Mouse (Mus musculus): ENCODE results near the gene Cacna2d4. TPM values are rescaled to one million over a fixed set of nuclear protein-coding genes. Genes with fewer than 3 reads are reported as not detected.
A peak's percentile ranks its signal among the peaks of the same experiment; 100 is the strongest.

Gene Cacna2d4
- polyA plus RNA-seq, 1 experiment from 2014 or later: 0.45 TPM

- WGBS: 1% methylated on average over 30 of the region's 31 CpGs
- Histone ChIP-seq H3K9me3 (no peaks in the 10 kb centered on the region), H3K27me3 (0 out of 2 replicates have a peak, but pooled peaks cover 6% of the 10 kb centered on the region), H3K27ac (replicated peaks) (peak within 1 kb of the TSS; percentile 76), H3K4me3 (peak within 1 kb of the TSS; percentile 63), H3K4me1 (replicated peaks) (peaks cover 58% of the 10 kb centered on the region), H3K36me3 (no peaks in the 10 kb centered on the region), H3K9ac (peak within 1 kb of the TSS; percentile 66), H3K4me2 (peak within 1 kb of the TSS; percentile 81)
- peak; percentile 53 for ATAC-seq (ENCODE audit: low FRiP score, low read depth)
Measured at GRCm38 (mm10) chr6:119330506-119330905, 94.2 kb downstream of the Cacna2d4 start, which contains the start of gene Lrtm2. TSS of gene Lrtm2 (minus strand) at chr6:119330766.

DNA sequence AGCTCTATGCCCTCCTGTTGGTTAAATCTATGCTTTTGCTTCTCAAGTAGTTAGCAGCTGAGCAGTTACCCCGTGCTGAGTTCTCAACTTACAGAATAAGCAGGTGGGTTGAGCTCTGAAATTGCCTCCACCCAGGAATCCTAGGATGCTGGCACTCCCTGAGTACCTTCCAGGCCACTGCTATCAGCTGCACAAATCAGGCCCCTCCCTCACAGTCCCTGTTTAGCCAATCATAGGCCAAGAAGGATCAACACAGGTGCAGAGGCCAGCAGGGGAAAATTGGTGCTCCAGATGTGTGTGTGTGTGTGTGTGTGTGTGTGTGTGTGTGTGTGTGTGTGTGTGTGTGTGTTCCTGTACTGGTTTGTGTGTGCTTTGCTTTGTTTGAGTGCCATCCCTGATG, 95.8 kb downstream of the Cacna2d4 start:
- ATAC-seq (ENCODE audit: low FRiP score, low read depth): no peak
- Histone ChIP-seq H3K4me2 (no peak overlapping the region), H3K27ac (replicated peaks) (no peak overlapping the region), H3K36me3 (no peaks in the 10 kb centered on the region), H3K9ac (no peak overlapping the region), H3K9me3 (no peaks in the 10 kb centered on the region), H3K4me3 (no peak overlapping the region), H3K27me3 (0 out of 2 replicates have a peak, but pooled peaks cover 6% of the 10 kb centered on the region), H3K4me1 (replicated peaks) (peaks cover 46% of the 10 kb centered on the region)
- WGBS: 10% methylated on average over 1 of the region's 1 CpGs

- H3K9me3 ChIP-seq: no peaks in the 10 kb centered on the region
- WGBS: 15% methylated on average over 3 of the region's 3 CpGs
- no peak overlapping the region for H3K4me3 ChIP-seq
- H3K27ac ChIP-seq (replicated peaks): no peak overlapping the region
- no peak overlapping the region for H3K9ac ChIP-seq
- no peak overlapping the region for H3K4me2 ChIP-seq
- peaks cover 35% of the 10 kb centered on the region for H3K4me1 ChIP-seq (replicated peaks)
- H3K36me3 ChIP-seq: no peaks in the 10 kb centered on the region
- no peak for ATAC-seq (ENCODE audit: low FRiP score, low read depth)
- 0 out of 2 replicates have a peak, but pooled peaks cover 6% of the 10 kb centered on the region for H3K27me3 ChIP-seq
Measured at GRCm38 (mm10) chr6:119333202-119333601, 96.9 kb downstream of the Cacna2d4 start.

DNA sequence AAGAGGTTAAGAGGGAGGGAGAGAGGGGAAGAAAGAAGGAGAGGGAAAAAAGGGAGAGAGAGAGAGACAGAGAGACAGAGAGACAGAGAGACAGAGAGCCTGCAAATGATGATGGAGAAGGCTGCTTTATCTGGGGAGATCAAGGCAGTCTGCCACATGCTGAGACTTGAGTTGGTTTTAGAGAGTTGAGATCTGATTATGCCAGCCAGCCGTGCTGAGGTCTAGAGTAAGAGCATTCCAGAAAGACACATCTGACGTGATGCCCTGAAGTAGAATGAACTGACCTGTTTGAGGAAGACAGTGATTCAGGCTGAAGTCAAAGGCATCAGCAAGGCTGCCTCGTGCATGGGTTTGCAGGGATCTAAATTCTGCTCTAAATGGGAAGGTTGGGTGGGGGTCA, 97.5 kb downstream of the Cacna2d4 start:
- 53% methylated on average over 3 of the region's 3 CpGs for WGBS
- H3K9me3 ChIP-seq: no peaks in the 10 kb centered on the region
- no peak for ATAC-seq (ENCODE audit: low FRiP score, low read depth)
- 0 out of 2 replicates have a peak, but pooled peaks cover 6% of the 10 kb centered on the region for H3K27me3 ChIP-seq
- H3K4me2 ChIP-seq: no peak overlapping the region
- no peaks in the 10 kb centered on the region for H3K36me3 ChIP-seq
- H3K27ac ChIP-seq (replicated peaks): no peak overlapping the region
- no peak overlapping the region for H3K9ac ChIP-seq
- no peak overlapping the region for H3K4me3 ChIP-seq
- H3K4me1 ChIP-seq (replicated peaks): peaks cover 29% of the 10 kb centered on the region

DNA sequence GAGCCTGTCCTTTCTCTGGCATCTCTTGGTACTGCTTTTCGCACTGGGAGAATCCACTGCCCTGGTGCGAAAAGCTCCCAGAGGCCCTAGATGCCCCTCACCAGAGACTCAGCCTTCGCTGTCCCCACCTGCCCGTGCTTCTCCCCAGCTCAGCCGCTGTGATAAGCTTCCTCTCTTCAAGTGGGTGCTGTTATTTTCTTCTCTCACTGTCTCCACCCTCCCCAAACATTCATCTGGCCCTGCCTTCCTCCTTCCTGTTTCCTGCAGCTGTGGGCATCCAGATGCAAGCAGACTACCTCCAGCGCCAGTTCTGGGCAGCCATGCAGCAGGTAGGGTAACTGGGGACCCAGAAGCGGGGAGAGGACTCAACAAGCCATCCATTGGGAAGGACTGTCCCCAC, 99.8 kb downstream of the Cacna2d4 start:
- Histone ChIP-seq H3K4me1 (replicated peaks) (peaks cover 11% of the 10 kb centered on the region), H3K4me3 (no peak overlapping the region), H3K27ac (replicated peaks) (no peak overlapping the region), H3K9me3 (no peaks in the 10 kb centered on the region), H3K27me3 (0 out of 2 replicates have a peak, but pooled peaks cover 6% of the 10 kb centered on the region), H3K36me3 (no peaks in the 10 kb centered on the region), H3K4me2 (no peak overlapping the region), H3K9ac (no peak overlapping the region)
- 88% methylated on average over 7 of the region's 7 CpGs for WGBS
- no peak for ATAC-seq (ENCODE audit: low FRiP score, low read depth)

DNA sequence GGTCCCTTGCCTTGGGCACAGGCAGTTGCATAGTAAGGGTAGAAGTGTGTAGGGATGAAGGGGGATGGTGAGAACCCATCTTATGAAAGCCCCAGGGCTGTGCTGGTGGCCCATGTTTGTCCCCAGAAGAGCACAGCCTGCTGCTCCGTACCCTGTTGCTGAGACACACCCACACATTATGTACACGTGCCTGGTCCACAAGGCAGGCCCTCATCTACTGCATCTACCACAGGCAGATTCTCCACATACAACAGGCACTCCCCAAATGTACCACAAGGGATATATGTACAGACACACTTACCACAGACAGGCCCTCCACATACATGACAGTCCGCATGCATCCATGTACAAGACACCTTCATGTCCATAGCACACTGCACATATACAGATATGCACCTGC, 101.0 kb downstream of the Cacna2d4 start:
- ATAC-seq (ENCODE audit: low FRiP score, low read depth): no peak

GRCm38 (mm10) chr6:119338121-119338912, 102.0 kb downstream of the Cacna2d4 start:
- no peaks in the 10 kb centered on the region for H3K9me3 ChIP-seq
- 0 out of 2 replicates have a peak, but pooled peaks cover 3% of the 10 kb centered on the region for H3K27me3 ChIP-seq
- no peak overlapping the region for H3K4me2 ChIP-seq
- H3K4me3 ChIP-seq: no peak overlapping the region
- H3K36me3 ChIP-seq: no peaks in the 10 kb centered on the region
- H3K9ac ChIP-seq: no peak overlapping the region
- peaks cover 4% of the 10 kb centered on the region; the same call in 1 of the 2 replicates for H3K4me1 ChIP-seq (replicated peaks)
- no peak for ATAC-seq (ENCODE audit: low FRiP score, low read depth)
- WGBS: 25% methylated on average over 10 of the region's 11 CpGs
- H3K27ac ChIP-seq (replicated peaks): no peak overlapping the region

More for the DNA sequence above, 101.0 kb downstream of the Cacna2d4 start:
- 66% methylated on average over 3 of the region's 3 CpGs for WGBS
- H3K4me1 ChIP-seq (replicated peaks): peaks cover 4% of the 10 kb centered on the region; the same call in 1 of the 2 replicates
- no peak overlapping the region for H3K4me2 ChIP-seq
- H3K36me3 ChIP-seq: no peaks in the 10 kb centered on the region
- H3K27ac ChIP-seq (replicated peaks): no peak overlapping the region
- H3K4me3 ChIP-seq: no peak overlapping the region
- H3K9ac ChIP-seq: no peak overlapping the region
- H3K27me3 ChIP-seq: 0 out of 2 replicates have a peak, but pooled peaks cover 3% of the 10 kb centered on the region
- H3K9me3 ChIP-seq: no peaks in the 10 kb centered on the region

DNA sequence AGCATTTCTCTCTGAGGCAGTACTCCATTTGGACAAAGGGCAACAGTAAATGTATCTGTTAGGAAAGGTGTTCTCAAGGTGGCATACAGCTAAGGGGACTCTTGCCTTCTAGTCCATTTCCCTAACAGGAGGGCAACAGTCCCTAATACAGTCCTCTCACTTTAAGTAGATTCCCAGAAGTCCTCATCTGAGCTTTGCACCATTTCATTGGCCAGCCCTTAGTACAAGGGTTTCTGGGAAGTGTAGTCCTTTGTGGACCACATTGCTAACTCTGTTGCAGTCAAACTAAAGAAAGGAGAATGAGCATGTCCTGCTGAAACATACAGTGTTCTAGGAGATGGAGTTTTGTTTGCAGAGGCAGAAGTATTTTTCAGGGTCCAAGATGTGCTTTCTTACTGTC, 105.1 kb downstream of the Cacna2d4 start:
- Histone ChIP-seq H3K9me3 (no peaks in the 10 kb centered on the region), H3K27ac (replicated peaks) (0 out of 2 replicates have a peak overlapping the region, but pooled peaks have one; percentile 14), H3K4me3 (no peak overlapping the region), H3K4me1 (replicated peaks) (peaks cover 4% of the 10 kb centered on the region; the same call in 1 of the 2 replicates), H3K9ac (peak overlapping the region; percentile 29), H3K27me3 (no peaks in the 10 kb centered on the region), H3K36me3 (no peaks in the 10 kb centered on the region), H3K4me2 (0 out of 2 replicates have a peak overlapping the region, but pooled peaks have one; percentile 17)
- peak; percentile 92 for ATAC-seq (ENCODE audit: low FRiP score, low read depth)

DNA sequence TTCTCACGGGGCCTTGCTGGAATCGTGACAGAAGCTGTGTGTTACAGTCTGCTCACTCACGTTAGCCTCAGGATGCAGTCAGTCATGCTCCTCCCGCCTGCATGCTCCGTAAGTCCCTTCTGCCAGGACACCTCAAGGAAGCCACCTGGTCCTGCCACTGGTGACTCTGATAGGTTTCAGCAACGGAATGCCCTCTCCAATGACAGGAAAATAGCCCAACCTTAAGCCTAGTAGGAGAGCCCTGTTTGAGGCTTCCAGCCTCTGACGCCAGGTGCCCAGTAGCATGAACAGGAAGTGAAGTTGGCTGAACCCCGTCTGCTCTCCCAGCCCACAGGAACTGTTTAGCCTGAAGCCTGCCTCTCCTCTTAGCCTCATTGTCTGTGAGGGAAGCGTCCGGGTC, 109.9 kb downstream of the Cacna2d4 start:
- no peaks in the 10 kb centered on the region for H3K9me3 ChIP-seq
- H3K4me2 ChIP-seq: no peak overlapping the region
- H3K4me1 ChIP-seq (replicated peaks): peaks cover 1% of the 10 kb centered on the region; the same call in 1 of the 2 replicates
- no peak for ATAC-seq (ENCODE audit: low FRiP score, low read depth)
- H3K4me3 ChIP-seq: no peak overlapping the region
- H3K27me3 ChIP-seq: no peaks in the 10 kb centered on the region
- H3K27ac ChIP-seq (replicated peaks): no peak overlapping the region
- 71% methylated on average over 10 of the region's 10 CpGs for WGBS
- no peak overlapping the region for H3K9ac ChIP-seq
- H3K36me3 ChIP-seq: no peaks in the 10 kb centered on the region

GRCm38 (mm10) chr6:119347813-119348212, 111.5 kb downstream of the Cacna2d4 start:
- H3K27ac ChIP-seq (replicated peaks): no peak overlapping the region
- no peak overlapping the region for H3K9ac ChIP-seq
- no peak overlapping the region for H3K4me3 ChIP-seq
- H3K4me1 ChIP-seq (replicated peaks): no peaks in the 10 kb centered on the region
- 0 out of 2 replicates have a peak, but pooled peaks have one; percentile 20 for ATAC-seq (ENCODE audit: low FRiP score, low read depth)
- no peaks in the 10 kb centered on the region for H3K27me3 ChIP-seq
- WGBS: 82% methylated on average over 5 of the region's 5 CpGs
- no peaks in the 10 kb centered on the region for H3K9me3 ChIP-seq
- no peak overlapping the region for H3K4me2 ChIP-seq
- no peaks in the 10 kb centered on the region for H3K36me3 ChIP-seq

GRCm38 (mm10) chr6:119348234-119348633, 111.9 kb downstream of the Cacna2d4 start:
- Histone ChIP-seq H3K36me3 (no peaks in the 10 kb centered on the region), H3K4me1 (replicated peaks) (no peaks in the 10 kb centered on the region), H3K27ac (replicated peaks) (no peak overlapping the region), H3K4me3 (no peak overlapping the region), H3K9ac (no peak overlapping the region), H3K9me3 (no peaks in the 10 kb centered on the region), H3K4me2 (no peak overlapping the region), H3K27me3 (no peaks in the 10 kb centered on the region)
- 0% methylated on average over 1 of the region's 1 CpGs for WGBS
- ATAC-seq (ENCODE audit: low FRiP score, low read depth): peak; percentile 55

DNA sequence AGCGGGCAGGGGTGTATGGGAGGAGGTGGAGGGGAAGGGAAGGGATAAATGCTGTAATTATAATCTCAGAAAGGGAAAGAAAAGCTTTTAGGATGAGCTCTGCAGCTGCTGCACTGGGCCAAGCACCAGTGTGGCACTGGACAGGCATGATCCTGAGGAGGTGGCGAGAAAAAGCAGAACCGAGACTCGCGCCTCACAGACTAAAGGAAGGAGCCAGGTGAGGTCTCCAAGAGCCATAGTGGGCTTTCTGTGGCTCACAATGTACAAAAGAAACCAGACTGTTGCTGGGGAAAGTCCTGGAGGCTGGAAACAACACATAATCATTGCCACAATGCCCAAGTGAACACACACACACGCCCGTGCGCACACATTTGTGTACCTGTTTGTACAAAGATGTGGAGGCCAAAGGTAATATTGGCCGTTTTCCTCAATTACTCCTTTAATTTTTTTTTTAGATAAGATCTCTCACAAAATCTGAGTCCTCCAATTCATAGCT, 114.4 kb downstream of the Cacna2d4 start:
- 87% methylated on average over 9 of the region's 9 CpGs for WGBS
- Histone ChIP-seq H3K9ac (no peak overlapping the region), H3K27ac (replicated peaks) (no peak overlapping the region), H3K36me3 (peaks cover 21% of the 10 kb centered on the region), H3K4me1 (replicated peaks) (no peaks in the 10 kb centered on the region), H3K27me3 (no peaks in the 10 kb centered on the region), H3K9me3 (no peaks in the 10 kb centered on the region), H3K4me3 (no peak overlapping the region), H3K4me2 (no peak overlapping the region)
- no peak for ATAC-seq (ENCODE audit: low FRiP score, low read depth)

All from hindbrain, embryonic 15.5 days (tissue).